Mouse (Mus musculus) E14TG2a.4 (cell line): ENCODE measurements around the gene Sf3b6.

Source experiments
- CTCF ChIP-seq: conservative IDR thresholded peaks from 2 replicates; pipeline ENCODE4 v1.5.1; 2014; ENCODE audit warnings: low read length
- NANOG ChIP-seq: IDR thresholded peaks from 2 replicates; pipeline ENCODE4 v1.6.1; 2014; ENCODE audit warnings: borderline replicate concordance, low read length, mixed read lengths

GRCm38 (mm10) chr12:4816680-4817360 lies 524 bp upstream of the Sf3b6 start:
- no peak for TF ChIP-seq CTCF
- TF ChIP-seq NANOG = no peak
